Mouse (Mus musculus) limb, embryonic 12.5 days (tissue): ENCODE measurements at regions not wholly inside any gene's neighbourhood (a gene's known extent, or its start where the extent isn't known, plus 50 kb on each side); places are given as distances from the start of the nearest gene placed in this dataset.
A peak's percentile ranks its signal among the peaks of the same experiment; 100 is the strongest.

ENCODE experiments used
- ATAC-seq: fragments of 200-750 bp; cut with Nextera tagmentation; 2 replicates; pipeline ENCODE4 v1.8.0; 2017; ENCODE audit warnings: low read depth, moderate TSS enrichment; ENCODE audit not compliant: insufficient number of reproducible peaks, insufficient read depth, low FRiP score, low TSS enrichment
- H3K27ac ChIP-seq: fragments of 300-500 bp; sonication (generic); 2 replicates; pipeline ENCODE4 v1.5.1; 2016; ENCODE audit warnings: mild to moderate bottlenecking, moderate library complexity
- H3K27me3 ChIP-seq: fragments of 300-500 bp; sonication (generic); 2 replicates; pipeline ENCODE4 v1.6.1; 2016; ENCODE audit warnings: mild to moderate bottlenecking, moderate library complexity
- H3K36me3 ChIP-seq: fragments of 300-500 bp; sonication (generic); 2 replicates; pipeline ENCODE4 v1.6.1; 2016; ENCODE audit warnings: mild to moderate bottlenecking, moderate library complexity
- H3K4me1 ChIP-seq: fragments of 300-500 bp; sonication (generic); replicated peaks from 2 replicates; pipeline ENCODE4 v1.6.1; 2016
- H3K4me2 ChIP-seq: fragments of 300-500 bp; sonication (generic); 2 replicates; pipeline ENCODE4 v1.6.1; 2016; ENCODE audit warnings: mild to moderate bottlenecking, moderate library complexity
- H3K4me3 ChIP-seq: fragments of 300-500 bp; sonication (generic); replicated peaks from 2 replicates; pipeline ENCODE4 v1.5.1; 2016; ENCODE audit warnings: mild to moderate bottlenecking
- H3K9ac ChIP-seq: fragments of 300-500 bp; sonication (generic); replicated peaks from 2 replicates; pipeline ENCODE4 v1.6.1; 2016; ENCODE audit warnings: mild to moderate bottlenecking, moderate library complexity
- H3K9me3 ChIP-seq: fragments of 300-500 bp; sonication (generic); 2 replicates; pipeline ENCODE4 v1.6.1; 2016; ENCODE audit warnings: mild to moderate bottlenecking, moderate library complexity
- WGBS: fragments of 180-500 bp; shearing (Covaris S2); methylation state at CpG from one replicate; pipeline ENCODE4 v1.1.7; 2016; 5-methylcytosine and 5-hydroxymethylcytosine counted together

DNA sequence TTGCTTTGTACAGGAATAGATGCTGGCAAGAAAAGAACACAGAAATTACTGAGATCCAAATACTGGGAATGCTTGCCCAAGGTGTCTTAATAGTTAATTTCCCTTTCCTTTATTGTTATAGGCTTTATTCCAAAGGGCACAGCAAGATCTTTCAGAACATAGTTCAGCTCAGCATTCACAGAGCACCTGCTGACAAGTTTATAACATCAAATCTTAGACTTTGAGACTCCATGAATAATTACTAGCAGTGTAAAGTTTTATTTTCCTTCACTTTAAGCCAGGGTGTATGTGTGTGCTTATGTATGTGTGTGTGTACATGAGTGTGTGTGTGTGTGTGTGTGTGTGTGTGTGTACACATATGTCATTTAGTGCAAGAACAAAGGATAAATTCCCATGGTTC, 999.8 kb upstream of the Crim1 start:
- ATAC-seq: peak; percentile 86
- H3K9me3 ChIP-seq: no peaks in the 10 kb centered on the region

DNA sequence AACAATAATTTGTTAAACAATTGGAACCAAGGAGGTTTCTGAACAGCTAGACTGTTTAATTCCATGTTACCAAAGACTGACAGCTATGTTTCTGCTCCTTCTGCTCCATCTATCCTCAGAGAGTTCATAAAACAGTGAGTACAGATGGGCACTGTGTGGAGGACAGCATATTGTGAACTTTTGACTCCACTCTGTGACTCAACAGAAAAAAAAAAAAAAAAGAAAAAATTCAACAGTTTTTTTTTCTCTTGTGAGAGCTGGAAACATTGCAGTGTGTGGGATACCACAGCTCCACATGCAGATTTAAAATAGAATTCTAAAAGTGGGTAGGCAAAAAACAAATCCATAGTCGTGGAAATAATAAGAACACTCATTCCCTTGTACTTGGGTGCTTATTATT, 999.4 kb upstream of the Crim1 start:
- no peaks in the 10 kb centered on the region for H3K4me1 ChIP-seq
- no peaks in the 10 kb centered on the region for H3K9me3 ChIP-seq
- WGBS: 77% methylated on average over 1 of the region's 1 CpGs
- H3K9ac ChIP-seq: no peak overlapping the region
- no peaks in the 10 kb centered on the region for H3K36me3 ChIP-seq
- H3K27ac ChIP-seq: no peak overlapping the region
- no peaks in the 10 kb centered on the region for H3K27me3 ChIP-seq
- peak; percentile 84; the same call in 1 of the 2 replicates for ATAC-seq
- H3K4me3 ChIP-seq: no peak overlapping the region
- H3K4me2 ChIP-seq: no peak overlapping the region

More for the DNA sequence above, 999.8 kb upstream of the Crim1 start:
- Histone ChIP-seq H3K4me3 (no peak overlapping the region), H3K36me3 (no peaks in the 10 kb centered on the region), H3K9ac (no peak overlapping the region), H3K4me2 (no peak overlapping the region), H3K27ac (no peak overlapping the region), H3K27me3 (no peaks in the 10 kb centered on the region), H3K4me1 (no peaks in the 10 kb centered on the region)

DNA sequence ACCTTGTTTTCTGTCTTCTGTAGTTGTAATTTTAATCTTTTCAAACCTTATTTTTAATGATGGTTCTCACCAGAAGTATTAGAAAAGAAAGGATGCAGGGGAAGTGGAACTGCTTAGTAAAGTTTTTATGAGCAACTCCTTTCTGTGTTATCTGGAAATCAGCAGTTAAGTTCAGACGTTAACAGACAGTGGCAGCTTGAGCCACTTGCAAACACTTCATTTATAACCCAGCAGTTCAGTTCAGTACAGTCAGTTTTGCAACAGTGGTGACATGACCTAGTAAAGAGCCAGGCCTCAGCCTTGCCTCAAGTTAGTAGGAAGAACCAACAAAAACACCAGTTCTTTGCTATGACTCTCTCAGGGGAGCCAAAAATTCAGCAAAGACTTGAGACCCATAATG, 989.1 kb upstream of the Crim1 start:
- Histone ChIP-seq H3K4me2 (no peak overlapping the region), H3K27ac (no peak overlapping the region), H3K9ac (no peak overlapping the region), H3K27me3 (no peaks in the 10 kb centered on the region), H3K36me3 (no peaks in the 10 kb centered on the region), H3K9me3 (no peaks in the 10 kb centered on the region), H3K4me1 (no peaks in the 10 kb centered on the region), H3K4me3 (no peak overlapping the region)
- 19% methylated on average over 1 of the region's 1 CpGs for WGBS
- ATAC-seq: no peak

DNA sequence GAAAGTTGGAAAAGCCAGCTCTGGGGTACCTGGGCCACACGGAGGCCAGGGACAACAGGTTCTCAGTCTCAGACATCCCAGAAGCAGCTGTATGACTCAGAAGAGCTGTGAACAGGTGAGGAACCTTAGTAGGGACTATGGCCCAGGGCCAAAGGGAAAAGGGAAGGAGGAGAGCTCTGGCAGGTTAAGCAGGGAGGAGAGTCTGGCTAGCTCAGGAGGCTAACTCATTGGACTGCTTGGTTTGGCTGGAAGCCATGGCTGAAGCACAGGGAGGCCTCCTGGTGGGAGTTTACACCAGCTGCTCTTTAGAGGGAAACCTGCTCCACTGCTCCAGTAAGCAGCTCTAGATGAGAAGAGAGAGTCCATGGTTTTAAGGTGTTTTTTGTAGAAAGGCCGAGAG, 955.0 kb upstream of the Crim1 start:
- ATAC-seq: no peak
- WGBS: 81% methylated on average over 2 of the region's 2 CpGs
- no peaks in the 10 kb centered on the region for H3K27me3 ChIP-seq
- H3K9ac ChIP-seq: no peak overlapping the region
- no peak overlapping the region for H3K4me2 ChIP-seq
- H3K4me1 ChIP-seq: no peaks in the 10 kb centered on the region
- H3K27ac ChIP-seq: no peak overlapping the region
- H3K4me3 ChIP-seq: no peak overlapping the region
- H3K9me3 ChIP-seq: no peaks in the 10 kb centered on the region
- no peaks in the 10 kb centered on the region for H3K36me3 ChIP-seq
